Mouse (Mus musculus): ENCODE measurements around the gene Cry2.

Gene Cry2

GRCm38 (mm10) chr2:92445890-92446289 is 12.0 kb upstream of the Cry2 start:
- DNase-seq (ENCODE audit: low read depth, low spot score) = no peak

DNA sequence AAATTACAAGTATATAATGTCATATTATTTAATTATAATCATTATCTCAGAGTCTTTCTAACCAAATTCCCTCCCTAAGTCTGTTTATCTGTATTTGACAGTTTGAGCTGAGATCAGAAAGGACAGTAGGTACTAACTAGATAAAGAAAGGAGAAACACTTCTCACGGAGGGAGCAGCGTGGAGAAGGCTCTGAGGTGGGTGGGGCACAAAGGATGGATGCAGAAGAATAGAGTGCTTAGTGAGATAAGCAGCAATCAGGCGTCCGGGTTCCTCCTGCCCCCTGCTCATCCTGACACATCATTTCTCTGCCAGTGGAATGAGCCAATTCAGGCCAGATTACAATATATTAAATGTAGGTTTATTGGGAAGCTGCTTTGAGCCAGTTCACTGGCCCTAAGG is 10.5 kb upstream of the Cry2 start:
- DNase-seq (ENCODE audit: low read depth, low spot score) = no peak

DNA sequence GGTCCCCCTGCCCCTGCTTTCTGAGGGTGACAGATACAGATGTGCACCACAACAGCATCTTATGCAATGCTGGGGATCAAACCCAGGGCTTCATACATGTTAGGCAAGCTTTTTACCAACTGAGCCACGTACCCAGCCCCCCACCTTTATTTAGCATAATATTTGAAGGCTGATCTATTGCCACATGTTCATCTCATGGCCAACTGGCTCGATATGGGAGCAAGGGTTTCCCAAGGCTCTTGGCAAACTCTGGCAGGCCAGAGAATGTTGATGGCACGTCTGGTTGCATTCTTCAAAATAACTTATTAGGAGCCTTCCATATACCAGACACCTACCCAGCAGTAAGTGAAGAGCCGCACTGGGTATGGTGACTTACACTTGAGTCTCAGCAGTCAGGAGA is 9.5 kb upstream of the Cry2 start:
- DNase-seq (ENCODE audit: low read depth, low spot score) = no peak

DNA sequence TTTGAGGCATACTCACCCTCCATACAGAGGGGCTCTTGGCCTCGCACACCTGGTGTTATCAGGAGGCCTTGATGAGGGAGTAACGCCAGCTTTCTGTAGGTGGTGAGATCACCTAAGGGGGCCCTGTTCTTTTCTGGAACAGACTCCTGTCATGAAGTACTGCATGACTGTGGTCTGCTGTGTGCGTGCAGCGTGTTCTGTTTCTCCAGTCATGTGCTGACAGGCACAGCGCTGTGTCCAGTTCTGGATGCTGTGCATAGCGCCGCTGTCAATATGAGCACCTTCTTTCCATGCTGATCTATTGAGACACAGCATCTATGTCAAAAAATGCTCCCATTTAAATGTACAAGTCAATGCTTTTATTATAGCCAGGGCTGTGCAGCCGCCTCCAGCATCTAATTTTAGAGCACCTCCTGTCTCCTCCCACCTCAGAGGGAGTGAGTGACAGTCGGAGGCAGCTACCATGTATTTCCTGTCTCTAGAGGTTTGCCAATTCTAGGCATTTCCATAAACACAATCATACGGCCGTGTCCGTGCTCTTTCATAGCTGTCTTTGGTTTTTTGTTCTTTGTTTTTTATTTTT is 8.7 kb upstream of the Cry2 start:
- DNase-seq (ENCODE audit: low read depth, low spot score) = peak; percentile 90

DNA sequence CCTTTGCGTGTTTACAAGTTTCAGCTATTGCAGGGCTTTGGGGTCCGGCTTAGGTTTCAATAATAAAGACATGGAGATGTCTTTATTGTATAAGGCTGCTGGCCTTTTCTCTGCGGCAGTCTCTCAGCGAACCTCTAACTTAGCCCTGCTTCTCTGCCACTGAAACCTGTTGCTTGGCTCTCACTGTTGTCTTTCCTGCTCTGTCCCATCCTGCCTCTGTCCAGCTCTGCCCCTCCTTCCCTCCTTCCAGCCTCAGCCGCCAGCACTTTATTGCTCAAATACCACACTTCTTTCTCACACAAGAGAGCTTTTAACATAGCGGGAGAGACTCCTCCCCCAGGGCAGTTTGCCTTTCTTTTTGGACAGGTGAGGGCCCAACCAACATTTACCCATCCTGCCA is 6.6 kb upstream of the Cry2 start:
- no peak for DNase-seq (ENCODE audit: low read depth, low spot score)

- DNase-seq (ENCODE audit: low read depth, low spot score) = peak; percentile 79
Observed at GRCm38 (mm10) chr2:92438567-92438966, 4.7 kb upstream of the Cry2 start.

DNA sequence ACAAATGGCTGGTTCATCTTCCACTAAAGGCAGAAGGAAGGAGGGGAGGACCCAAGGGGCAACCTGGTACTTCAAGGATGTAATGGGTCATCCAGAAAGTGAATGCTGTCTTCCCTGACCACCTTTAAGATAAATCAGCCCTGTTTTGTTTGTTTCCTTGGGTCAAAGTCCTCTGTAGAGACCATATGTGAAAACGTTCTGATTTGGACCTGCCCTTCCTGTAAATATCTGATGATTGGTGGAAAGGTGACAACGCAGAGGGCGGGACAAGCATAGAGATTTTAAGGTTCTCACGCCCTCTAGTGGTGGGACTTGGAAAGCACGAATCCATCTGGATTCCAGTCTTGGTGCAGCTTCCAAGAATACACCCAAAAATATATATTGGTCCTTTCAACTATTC is 4.0 kb upstream of the Cry2 start:
- DNase-seq (ENCODE audit: low read depth, low spot score) = peak; percentile 87

DNA sequence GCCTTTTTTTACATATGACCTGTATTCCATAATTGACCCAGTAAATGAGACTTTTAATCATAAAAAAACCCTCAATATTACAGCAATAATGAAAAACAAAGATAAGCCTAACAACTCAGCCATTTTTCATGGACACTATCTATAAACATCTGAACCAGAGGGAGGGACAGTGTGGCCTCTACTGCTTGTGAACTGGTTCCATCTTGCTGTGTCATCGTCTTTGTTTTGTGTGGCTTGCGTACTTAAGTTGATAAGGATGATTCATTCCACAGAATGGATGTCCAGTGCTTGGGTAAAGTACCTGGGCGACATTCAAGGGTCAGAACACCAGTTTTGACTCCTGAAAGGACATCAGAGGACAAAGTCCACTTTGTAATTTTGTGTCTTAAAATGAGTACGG is 3.5 kb upstream of the Cry2 start:
- DNase-seq (ENCODE audit: low read depth, low spot score) = no peak

DNA sequence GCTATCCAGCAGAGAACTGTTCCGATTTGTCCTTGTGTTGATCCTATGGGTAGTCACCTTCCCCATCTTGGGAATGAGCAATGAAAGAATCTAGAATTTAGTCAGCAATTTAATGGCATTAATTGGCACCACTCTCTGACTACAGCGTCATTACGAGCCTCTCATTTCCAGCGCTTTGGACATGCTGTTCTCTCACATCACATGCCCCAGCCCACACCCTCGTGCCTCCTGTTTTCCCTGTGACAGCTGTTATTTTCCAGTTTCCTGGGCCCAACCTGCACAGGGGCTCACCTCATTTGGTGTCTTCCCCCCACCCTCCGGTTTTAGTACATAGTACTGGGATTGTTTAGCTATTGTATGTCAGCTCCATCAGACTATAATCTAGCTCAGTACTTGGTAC is 1.2 kb upstream of the Cry2 start:
- no peak for DNase-seq (ENCODE audit: low read depth, low spot score)

- peak; percentile 78 for DNase-seq (ENCODE audit: low read depth, low spot score)
Observed at GRCm38 (mm10) chr2:92434375-92434745, 517 bp upstream of the Cry2 start.

DNA sequence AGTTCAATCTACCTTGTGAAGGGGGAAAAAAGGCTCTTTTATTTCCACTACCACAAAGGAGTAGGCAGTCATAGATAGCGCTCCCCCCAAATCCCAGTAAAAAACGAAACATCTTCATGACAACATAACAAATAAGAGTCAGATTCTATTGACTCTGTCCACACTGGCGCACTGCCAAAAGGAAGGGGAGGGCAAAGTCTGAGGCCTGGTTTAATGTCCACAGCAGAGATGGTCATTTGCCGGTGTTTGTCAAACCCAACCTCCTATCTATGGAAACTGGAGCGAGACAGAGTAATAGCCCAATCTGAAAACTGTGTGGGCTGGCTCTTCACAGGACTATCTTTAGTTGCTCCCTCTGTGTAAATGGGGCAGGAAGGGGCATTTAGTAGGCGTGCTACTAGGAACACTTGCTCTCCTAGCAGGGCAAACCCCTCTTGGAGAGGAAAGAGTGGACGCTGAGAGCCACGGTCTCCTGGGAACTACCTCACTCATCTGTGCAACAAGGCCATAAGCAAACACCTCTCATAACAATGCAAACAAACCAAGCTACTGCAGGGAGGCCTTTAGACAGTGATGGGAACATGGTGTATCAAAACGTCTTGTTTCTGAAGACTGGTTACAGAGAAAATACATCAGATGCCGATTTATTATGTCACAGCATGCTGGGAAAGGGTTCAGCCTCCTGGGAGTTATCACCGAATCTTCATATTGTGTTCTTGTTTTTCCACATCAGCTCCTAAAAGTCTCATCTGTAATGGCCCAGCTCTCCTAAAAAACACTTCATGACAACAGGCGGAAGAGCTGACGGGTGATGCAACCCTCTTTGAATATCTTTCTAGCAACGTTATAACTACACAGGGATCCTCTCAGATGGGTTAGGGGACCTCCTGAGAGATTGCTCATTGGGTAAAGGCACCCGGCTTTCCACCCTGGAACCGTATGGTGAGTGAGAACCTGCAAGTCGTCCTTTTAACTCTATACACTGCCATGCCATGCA is 1.2 kb downstream of the Cry2 start:
- no peak for DNase-seq (ENCODE audit: low read depth, low spot score)

- DNase-seq (ENCODE audit: low read depth, low spot score) = no peak
Observed at GRCm38 (mm10) chr2:92431611-92432179, 2.1 kb downstream of the Cry2 start.

- DNase-seq (ENCODE audit: low read depth, low spot score) = peak; percentile 93
Observed at GRCm38 (mm10) chr2:92430723-92431541, 2.9 kb downstream of the Cry2 start.

GRCm38 (mm10) chr2:92430089-92430488 is 3.8 kb downstream of the Cry2 start:
- DNase-seq (ENCODE audit: low read depth, low spot score) = no peak

DNA sequence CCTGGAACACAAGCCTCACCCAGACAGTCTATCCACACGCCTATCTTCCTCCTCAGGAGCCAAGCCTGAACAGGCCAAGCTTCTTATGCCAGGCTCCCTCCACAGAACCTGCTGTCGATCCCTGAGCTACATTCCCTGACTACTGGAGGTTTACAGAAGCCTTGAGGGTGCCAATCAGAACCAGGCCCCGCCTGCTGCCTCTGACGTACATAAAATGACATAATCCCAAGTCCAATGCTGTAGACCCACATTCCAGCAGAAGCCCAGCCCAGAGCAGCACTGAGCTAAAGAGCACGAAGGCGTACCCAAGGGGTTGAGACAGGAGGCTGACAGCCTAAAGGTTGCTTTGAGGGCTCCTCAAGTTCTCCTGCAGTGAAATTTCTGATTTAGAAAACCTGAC is 6.0 kb downstream of the Cry2 start:
- peak; percentile 87 for DNase-seq (ENCODE audit: low read depth, low spot score)

GRCm38 (mm10) chr2:92426426-92426825 is 7.4 kb downstream of the Cry2 start:
- no peak for DNase-seq (ENCODE audit: low read depth, low spot score)

DNA sequence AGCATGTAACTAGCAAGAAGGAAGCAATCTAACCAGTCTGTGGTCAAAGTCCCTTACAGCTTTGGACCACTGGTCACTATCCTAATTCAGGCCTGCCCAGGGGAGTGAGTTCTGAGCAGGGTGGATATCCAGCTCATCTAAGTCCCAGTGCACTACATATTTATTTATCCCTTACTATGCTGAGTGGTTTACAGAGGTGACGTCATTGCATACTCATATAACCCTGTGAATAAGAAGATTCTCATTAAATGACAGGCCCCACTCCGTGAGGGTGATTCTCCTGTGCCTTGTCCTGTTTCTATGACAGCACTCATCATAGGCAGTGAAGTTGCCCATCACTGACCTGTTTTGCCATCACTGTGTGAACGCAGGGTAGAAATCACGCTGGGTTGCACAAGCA is 8.5 kb downstream of the Cry2 start:
- no peak for DNase-seq (ENCODE audit: low read depth, low spot score)

- DNase-seq (ENCODE audit: low read depth, low spot score) = no peak
Observed at GRCm38 (mm10) chr2:92424462-92425308, 9.2 kb downstream of the Cry2 start.

GRCm38 (mm10) chr2:92423702-92424461 is 10.0 kb downstream of the Cry2 start:
- peak; percentile 82 for DNase-seq (ENCODE audit: low read depth, low spot score)

DNA sequence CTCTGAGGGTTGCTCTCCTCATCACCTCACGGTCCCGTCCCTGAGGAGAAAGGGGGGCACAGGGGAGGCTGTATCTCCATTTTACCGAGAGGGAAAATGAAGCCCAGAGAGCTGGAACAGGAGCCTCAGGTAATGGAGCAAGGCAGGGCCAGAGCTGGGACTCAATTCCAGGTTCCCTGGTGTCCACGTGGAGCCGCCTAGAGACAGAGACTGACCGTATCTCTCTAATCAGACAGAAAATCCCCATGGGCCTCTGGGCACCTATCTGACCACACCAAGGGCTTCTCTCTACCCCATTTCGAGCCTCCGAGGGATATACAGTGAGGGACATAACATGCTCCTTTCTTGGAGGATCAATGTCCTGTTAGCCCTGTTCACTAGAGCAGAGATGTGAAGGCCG is 10.7 kb downstream of the Cry2 start:
- DNase-seq (ENCODE audit: low read depth, low spot score) = no peak

Data from telencephalon, adult 2 months (tissue).